Mouse (Mus musculus) heart, embryonic 16.5 days (tissue): ENCODE data around the gene Ano1. TPM values are rescaled to one million over a fixed set of nuclear protein-coding genes. Genes with fewer than 3 reads are reported as not detected.

ENCODE experiments used
- ATAC-seq: fragments of 200-750 bp; cut with Nextera tagmentation; replicated peaks from 2 replicates; pipeline ENCODE4 v1.8.0; 2017; ENCODE audit warnings: moderate number of reproducible peaks; ENCODE audit not compliant: insufficient read depth, low FRiP score; ENCODE audit errors: extremely low read depth
- H3K27ac ChIP-seq: fragments of 300-500 bp; sonication (generic); 2 replicates; pipeline ENCODE4 v1.5.1; 2014; ENCODE audit warnings: mild to moderate bottlenecking, low read length, control low read depth, moderate library complexity
- H3K27me3 ChIP-seq: fragments of 300-500 bp; sonication (generic); 2 replicates; pipeline ENCODE4 v1.6.1; 2014; ENCODE audit warnings: low read length, mixed read lengths; ENCODE audit not compliant: control insufficient read depth, insufficient read depth
- H3K36me3 ChIP-seq: fragments of 300-500 bp; sonication (generic); 2 replicates; pipeline ENCODE4 v1.6.1; 2014; ENCODE audit not compliant: control insufficient read depth, insufficient read depth
- H3K4me1 ChIP-seq: fragments of 300-500 bp; sonication (generic); 2 replicates; pipeline ENCODE4 v1.6.1; 2014; ENCODE audit warnings: low read length, mixed read lengths; ENCODE audit not compliant: control insufficient read depth, insufficient read depth
- H3K4me2 ChIP-seq: fragments of 300-500 bp; sonication (generic); 2 replicates; pipeline ENCODE4 v1.6.1; 2014; ENCODE audit warnings: low read depth, mild to moderate bottlenecking, control low read depth, low read length
- H3K4me3 ChIP-seq: fragments of 300-500 bp; sonication (generic); 2 replicates; pipeline ENCODE4 v1.5.1; 2014; ENCODE audit warnings: mild to moderate bottlenecking, control low read depth, low read length
- H3K9ac ChIP-seq: fragments of 300-500 bp; sonication (generic); 2 replicates; pipeline ENCODE4 v1.6.1; 2014; ENCODE audit warnings: low read length, control low read depth
- H3K9me3 ChIP-seq: fragments of 300-500 bp; sonication (generic); replicated peaks from 2 replicates; pipeline ENCODE4 v1.6.1; 2016; ENCODE audit warnings: low read length; ENCODE audit not compliant: control insufficient read depth
- WGBS: fragments of 180-500 bp; shearing (Covaris S2); extraction: QIAGEN DNeasy Blood & Tissue Kit; methylation state at CpG from one replicate; pipeline ENCODE4 v1.1.7; 2014; 5-methylcytosine and 5-hydroxymethylcytosine counted together
- polyA plus RNA-seq: library from polyadenylated mRNA; unstranded; fragments of >200 nt; fragmentation: Nextera tagmentation; extraction: Ambion mirVana; gene quantifications from 2 replicates; pipeline ENCODE4 v1.2.1, GENCODE M21; 2015

Gene Ano1
- polyA plus RNA-seq, 1 experiment from 2014 or later, result 7.3 TPM

- Histone ChIP-seq H3K36me3 (no peaks in the 10 kb centered on the region), H3K4me3 (no peak overlapping the region; the same call in 1 of the 2 replicates), H3K4me1 (peaks cover 4% of the 10 kb centered on the region; the same call in 1 of the 2 replicates), H3K9ac (no peak overlapping the region), H3K4me2 (no peak overlapping the region; the same call in 1 of the 2 replicates), H3K27ac (no peak overlapping the region), H3K27me3 (peaks cover 23% of the 10 kb centered on the region), H3K9me3 (no peaks in the 10 kb centered on the region)
- no peak for ATAC-seq
- 36% methylated on average over 12 of the region's 12 CpGs for WGBS
These were observed 74.3 kb downstream of the Ano1 start for GRCm38 (mm10) chr7:144677341-144678086.

DNA sequence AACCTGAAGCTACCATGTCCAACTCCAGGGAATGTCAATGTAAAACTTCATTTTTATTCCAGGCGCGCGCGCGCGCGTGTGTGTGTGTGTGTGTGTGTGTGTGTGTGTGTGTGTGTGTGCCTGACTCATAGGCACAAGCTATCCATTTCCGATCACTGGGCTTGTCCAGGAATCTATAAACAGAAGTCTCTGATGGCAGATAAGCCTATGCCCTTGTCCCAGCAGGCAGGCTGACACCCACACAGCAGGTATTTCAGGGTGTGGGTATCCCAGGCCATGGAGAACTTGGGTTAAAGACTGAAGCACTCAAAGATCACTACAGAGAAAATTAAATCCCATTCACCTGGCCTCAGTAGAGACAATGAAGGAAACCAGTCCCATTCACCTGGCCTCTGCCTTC, 76.1 kb downstream of the Ano1 start:
- H3K4me2 ChIP-seq, result no peak overlapping the region
- H3K27ac ChIP-seq, result no peak overlapping the region
- 89% methylated on average over 8 of the region's 8 CpGs for WGBS
- H3K9ac ChIP-seq, result no peak overlapping the region
- H3K4me3 ChIP-seq, result no peak overlapping the region
- H3K27me3 ChIP-seq, result peaks cover 23% of the 10 kb centered on the region
- H3K9me3 ChIP-seq, result no peaks in the 10 kb centered on the region
- ATAC-seq, result no peak
- peaks cover 4% of the 10 kb centered on the region; the same call in 1 of the 2 replicates for H3K4me1 ChIP-seq
- H3K36me3 ChIP-seq, result no peaks in the 10 kb centered on the region

GRCm38 (mm10) chr7:144669895-144670294, 81.9 kb downstream of the Ano1 start:
- WGBS, result 93% methylated on average over 2 of the region's 2 CpGs
- no peak for ATAC-seq

DNA sequence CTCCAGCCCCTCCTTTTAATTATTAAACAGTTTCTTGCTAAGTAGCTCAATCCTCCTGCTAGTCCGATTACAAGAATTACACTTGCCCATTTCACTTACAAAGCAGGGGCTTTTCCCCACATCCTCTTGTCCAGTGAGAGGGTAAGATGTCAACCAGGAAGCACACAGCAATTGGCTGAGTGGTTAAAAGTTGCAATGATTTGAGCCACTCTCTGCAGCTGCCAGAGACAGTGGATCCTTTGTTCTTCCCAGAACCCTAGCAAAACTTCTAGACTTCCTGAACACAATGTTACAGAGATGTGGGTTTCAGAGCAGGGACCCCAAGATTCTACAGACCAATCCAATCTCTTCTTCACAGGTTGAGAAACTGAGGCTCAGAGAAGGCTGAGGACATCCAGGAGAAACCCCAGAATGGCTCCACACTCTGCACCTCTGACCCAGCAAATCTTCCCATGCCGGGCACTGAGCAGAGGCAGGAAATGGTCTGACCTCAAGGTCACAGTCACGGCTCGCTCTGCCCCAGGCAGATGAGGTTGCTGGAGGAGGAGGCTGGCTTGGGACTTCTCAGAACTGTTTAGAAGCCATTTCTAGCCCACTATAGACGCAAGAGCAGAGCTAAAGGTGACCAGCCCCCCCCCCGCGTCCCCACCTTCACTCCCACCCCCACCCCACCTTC, 83.0 kb downstream of the Ano1 start:
- no peak for ATAC-seq
- Histone ChIP-seq H3K36me3 (no peaks in the 10 kb centered on the region), H3K4me3 (no peak overlapping the region), H3K27ac (no peak overlapping the region), H3K4me2 (no peak overlapping the region), H3K9ac (no peak overlapping the region), H3K4me1 (no peaks in the 10 kb centered on the region), H3K9me3 (no peaks in the 10 kb centered on the region), H3K27me3 (no peaks in the 10 kb centered on the region)
- WGBS, result 49% methylated on average over 7 of the region's 7 CpGs

More at GRCm38 (mm10) chr7:144669895-144670294, 81.9 kb downstream of the Ano1 start:
- H3K27me3 ChIP-seq, result no peaks in the 10 kb centered on the region
- H3K4me1 ChIP-seq, result no peaks in the 10 kb centered on the region
- no peak overlapping the region for H3K4me2 ChIP-seq
- H3K4me3 ChIP-seq, result no peak overlapping the region
- no peak overlapping the region for H3K9ac ChIP-seq
- no peaks in the 10 kb centered on the region for H3K36me3 ChIP-seq
- no peaks in the 10 kb centered on the region for H3K9me3 ChIP-seq
- no peak overlapping the region for H3K27ac ChIP-seq

DNA sequence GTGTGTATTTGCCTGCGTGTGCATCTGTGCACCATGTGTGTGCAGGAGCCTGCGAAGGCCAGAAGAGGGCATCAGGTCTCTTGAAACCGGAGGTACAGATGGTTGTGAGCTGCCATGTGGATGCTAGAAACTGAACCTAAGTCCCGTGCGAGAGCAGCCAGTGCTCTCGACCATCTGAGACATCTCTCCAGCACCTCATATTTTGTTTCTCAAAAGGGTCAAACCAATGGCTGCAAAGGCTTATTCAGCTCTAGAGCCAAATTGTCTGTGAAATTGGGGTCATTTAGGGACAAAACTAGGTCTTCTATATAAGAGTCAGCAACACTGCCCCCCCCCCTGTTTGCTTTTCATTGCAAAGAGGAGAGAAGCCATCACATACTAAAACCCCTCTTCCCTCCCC, 84.7 kb downstream of the Ano1 start:
- H3K4me1 ChIP-seq, result no peaks in the 10 kb centered on the region
- H3K27ac ChIP-seq, result no peak overlapping the region
- H3K4me3 ChIP-seq, result no peak overlapping the region
- 0 out of 2 replicates have a peak, but pooled peaks cover 2% of the 10 kb centered on the region for H3K27me3 ChIP-seq
- no peak overlapping the region for H3K4me2 ChIP-seq
- 90% methylated on average over 6 of the region's 6 CpGs for WGBS
- H3K36me3 ChIP-seq, result no peaks in the 10 kb centered on the region
- H3K9ac ChIP-seq, result no peak overlapping the region
- ATAC-seq, result no peak
- no peaks in the 10 kb centered on the region for H3K9me3 ChIP-seq

GRCm38 (mm10) chr7:144665585-144665984, 86.2 kb downstream of the Ano1 start:
- H3K4me3 ChIP-seq, result no peak overlapping the region
- H3K4me2 ChIP-seq, result no peak overlapping the region
- no peak for ATAC-seq
- 67% methylated on average over 3 of the region's 3 CpGs for WGBS
- 0 out of 2 replicates have a peak, but pooled peaks cover 2% of the 10 kb centered on the region for H3K27me3 ChIP-seq
- H3K36me3 ChIP-seq, result no peaks in the 10 kb centered on the region
- no peak overlapping the region for H3K9ac ChIP-seq
- H3K9me3 ChIP-seq, result no peaks in the 10 kb centered on the region
- no peak overlapping the region for H3K27ac ChIP-seq
- no peaks in the 10 kb centered on the region for H3K4me1 ChIP-seq

DNA sequence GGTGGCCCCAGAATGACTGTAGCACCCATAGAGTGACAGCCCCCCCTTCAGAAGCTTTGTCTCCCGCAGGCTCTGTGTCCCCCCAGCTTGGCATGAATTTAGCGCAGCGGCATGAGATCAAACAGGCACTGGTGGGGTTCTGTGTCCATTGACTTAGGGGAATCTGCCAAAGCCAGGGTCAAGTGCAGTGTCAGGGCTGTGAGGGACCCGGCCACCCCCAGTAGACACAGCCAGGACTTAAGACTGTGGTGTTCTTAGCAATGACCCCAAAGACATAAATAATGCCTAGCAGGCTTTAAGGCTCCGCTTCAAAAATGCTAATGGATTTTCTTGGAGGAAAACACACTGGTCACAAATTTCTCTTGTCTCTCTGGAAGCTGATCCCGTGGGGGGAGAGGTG, 88.2 kb downstream of the Ano1 start:
- no peak for ATAC-seq
- Histone ChIP-seq H3K9ac (no peak overlapping the region), H3K27ac (no peak overlapping the region), H3K36me3 (no peaks in the 10 kb centered on the region), H3K27me3 (0 out of 2 replicates have a peak, but pooled peaks cover 2% of the 10 kb centered on the region), H3K4me3 (no peak overlapping the region), H3K4me1 (no peaks in the 10 kb centered on the region), H3K4me2 (no peak overlapping the region), H3K9me3 (no peaks in the 10 kb centered on the region)
- WGBS, result 59% methylated on average over 6 of the region's 6 CpGs

- no peak overlapping the region for H3K27ac ChIP-seq
- 60% methylated on average over 9 of the region's 9 CpGs for WGBS
- H3K4me2 ChIP-seq, result no peak overlapping the region
- no peak overlapping the region for H3K9ac ChIP-seq
- H3K36me3 ChIP-seq, result no peaks in the 10 kb centered on the region
- peaks cover 5% of the 10 kb centered on the region; the same call in 1 of the 2 replicates for H3K4me1 ChIP-seq
- no peaks in the 10 kb centered on the region for H3K9me3 ChIP-seq
- H3K4me3 ChIP-seq, result no peak overlapping the region
- no peaks in the 10 kb centered on the region for H3K27me3 ChIP-seq
- ATAC-seq, result no peak
These were observed 95.4 kb downstream of the Ano1 start for GRCm38 (mm10) chr7:144656261-144656967.
